Mouse (Mus musculus) intestine, postnatal 0 days (tissue): ENCODE measurements around the gene R3hdm2. TPM values are rescaled to one million over a fixed set of nuclear protein-coding genes. Genes with fewer than 3 reads are reported as not detected.

ENCODE experiments used
- ATAC-seq: fragments of 200-750 bp; cut with Nextera tagmentation; 2 replicates; pipeline ENCODE4 v1.8.0; 2017; ENCODE audit warnings: mild to moderate bottlenecking, moderate TSS enrichment, moderate library complexity
- H3K27ac ChIP-seq: fragments of 300-500 bp; sonication (generic); 2 replicates; pipeline ENCODE4 v1.5.1; 2014; ENCODE audit warnings: mild to moderate bottlenecking, low read depth, low read length, moderate library complexity
- H3K27me3 ChIP-seq: fragments of 300-500 bp; sonication (generic); replicated peaks from 2 replicates; pipeline ENCODE4 v1.6.1; 2014; ENCODE audit warnings: low read length, mixed read lengths; ENCODE audit not compliant: control insufficient read depth, insufficient read depth
- H3K36me3 ChIP-seq: fragments of 300-500 bp; sonication (generic); 2 replicates; pipeline ENCODE4 v1.6.1; 2014; ENCODE audit warnings: mild to moderate bottlenecking, moderate library complexity; ENCODE audit not compliant: control insufficient read depth, insufficient read depth
- H3K4me1 ChIP-seq: fragments of 300-500 bp; sonication (generic); replicated peaks from 2 replicates; pipeline ENCODE4 v1.6.1; 2014; ENCODE audit warnings: antibody characterized with exemption, low read length, mixed read lengths; ENCODE audit not compliant: control insufficient read depth, insufficient read depth
- H3K4me2 ChIP-seq: fragments of 300-500 bp; sonication (generic); replicated peaks from 2 replicates; pipeline ENCODE4 v1.6.1; 2014; ENCODE audit warnings: low read depth, mild to moderate bottlenecking, moderate library complexity
- H3K4me3 ChIP-seq: fragments of 300-500 bp; sonication (generic); 2 replicates; pipeline ENCODE4 v1.5.1; 2014; ENCODE audit warnings: low read depth, low read length
- H3K9ac ChIP-seq: fragments of 300-500 bp; sonication (generic); 2 replicates; pipeline ENCODE4 v1.6.1; 2014; ENCODE audit warnings: mild to moderate bottlenecking, low read depth, low read length
- H3K9me3 ChIP-seq: fragments of 300-500 bp; sonication (generic); 2 replicates; pipeline ENCODE4 v1.6.1; 2016; ENCODE audit warnings: mixed run types; ENCODE audit not compliant: control insufficient read depth
- CTCF ChIP-seq: sonication (generic); IDR thresholded peaks from 2 replicates; pipeline ENCODE4 v1.5.1; 2016; ENCODE audit warnings: low read depth, mild to moderate bottlenecking, control low read depth, antibody characterized with exemption, moderate library complexity
- WGBS: fragments of 180-500 bp; shearing (Covaris S2); extraction: QIAGEN DNeasy Blood & Tissue Kit; methylation state at CpG from one replicate; pipeline ENCODE4 v1.1.7; 2014; 5-methylcytosine and 5-hydroxymethylcytosine counted together
- polyA plus RNA-seq: library from polyadenylated mRNA; unstranded; fragments of >200 nt; fragmentation: Nextera tagmentation; extraction: Ambion mirVana; gene quantifications from 2 replicates; pipeline ENCODE4 v1.2.1, GENCODE M21; 2015

R3hdm2 gene
- polyA plus RNA-seq, 1 experiment from 2014 or later, result 19.4 TPM

DNA sequence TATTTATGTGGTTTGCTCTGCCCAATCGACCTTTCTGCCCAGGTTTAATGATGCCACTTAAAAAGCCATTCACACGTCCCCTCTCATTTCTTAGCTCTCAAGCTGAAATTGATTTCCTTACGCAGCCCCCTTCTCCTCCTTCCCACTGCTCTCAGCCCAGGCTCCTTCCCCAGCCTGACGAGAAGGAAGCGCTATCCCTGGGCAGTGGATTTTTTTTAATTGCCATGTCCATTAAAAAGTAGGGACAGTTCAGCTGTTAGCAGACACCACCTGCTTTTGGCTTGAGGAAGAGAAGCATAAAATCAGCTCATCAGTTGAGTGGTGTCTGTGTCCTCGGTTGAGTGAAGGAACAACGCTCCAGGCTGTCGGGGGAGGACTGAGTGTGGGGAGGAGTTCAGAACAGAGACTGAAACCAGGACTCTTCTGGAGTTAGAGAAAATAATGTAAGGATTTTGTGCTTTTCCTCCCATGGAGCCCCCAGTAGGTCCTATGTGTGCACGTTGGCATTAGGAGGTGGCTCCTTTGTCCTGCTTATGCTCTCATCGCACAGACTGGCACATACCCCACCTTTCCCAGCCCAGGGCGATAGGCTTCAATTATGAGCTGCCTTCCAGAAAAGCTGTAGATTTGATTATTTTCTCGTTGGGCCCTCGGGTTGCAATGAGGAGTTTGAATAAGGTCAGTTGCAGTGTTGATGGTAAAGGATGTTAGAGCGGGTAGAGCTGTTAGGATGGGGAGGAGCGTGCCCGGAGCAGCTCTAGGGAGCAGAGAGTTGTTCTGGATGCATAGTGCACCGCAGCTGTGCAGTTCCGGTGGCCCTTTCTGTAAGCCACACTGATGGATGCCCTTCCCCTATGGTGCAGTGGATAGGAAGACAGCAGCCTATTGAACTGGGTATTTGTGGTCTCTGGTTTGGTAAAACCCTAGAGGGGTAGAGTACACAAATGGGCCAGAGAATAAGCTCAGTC is 110.3 kb downstream of the R3hdm2 start:
- Histone ChIP-seq H3K9me3 (no peaks in the 10 kb centered on the region), H3K36me3 (peaks cover 87% of the 10 kb centered on the region), H3K4me3 (no peak overlapping the region), H3K27ac (no peak overlapping the region), H3K4me2 (no peak overlapping the region), H3K9ac (no peak overlapping the region), H3K27me3 (no peaks in the 10 kb centered on the region), H3K4me1 (no peaks in the 10 kb centered on the region)
- ATAC-seq, result no peak
- no peak for TF ChIP-seq CTCF
- 87% methylated on average over 18 of the region's 18 CpGs for WGBS

DNA sequence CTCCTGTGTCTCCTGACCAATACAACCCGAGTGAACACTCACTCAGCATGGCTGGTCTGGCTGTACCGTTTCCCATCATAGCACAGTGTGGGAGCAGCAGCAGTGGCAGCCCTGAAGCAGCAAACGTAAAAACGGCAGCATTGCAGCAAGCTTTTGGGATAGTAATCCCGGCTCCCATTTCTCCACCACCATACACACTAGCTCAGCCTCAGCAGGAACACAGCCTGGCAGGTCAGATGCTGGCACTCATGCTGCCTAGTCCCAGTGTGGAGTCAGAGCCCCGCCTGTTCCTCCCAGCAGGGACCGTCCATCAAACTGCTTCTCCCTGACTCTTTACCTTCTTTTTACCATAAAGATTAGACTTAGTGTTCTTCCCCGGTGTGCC is 111.0 kb downstream of the R3hdm2 start:
- no peaks in the 10 kb centered on the region for H3K27me3 ChIP-seq
- H3K9me3 ChIP-seq, result no peaks in the 10 kb centered on the region
- H3K9ac ChIP-seq, result no peak overlapping the region
- peaks cover 89% of the 10 kb centered on the region for H3K36me3 ChIP-seq
- H3K4me3 ChIP-seq, result no peak overlapping the region
- no peaks in the 10 kb centered on the region for H3K4me1 ChIP-seq
- TF ChIP-seq CTCF, result no peak
- no peak overlapping the region for H3K27ac ChIP-seq
- 80% methylated on average over 8 of the region's 8 CpGs for whole genome bisulfite sequencing
- no peak overlapping the region for H3K4me2 ChIP-seq
- no peak for ATAC-seq

GRCm38 (mm10) chr10:127492118-127492517 is 112.0 kb downstream of the R3hdm2 start:
- Histone ChIP-seq H3K4me3 (no peak overlapping the region), H3K27ac (no peak overlapping the region), H3K4me1 (no peaks in the 10 kb centered on the region), H3K27me3 (no peaks in the 10 kb centered on the region), H3K36me3 (peaks cover 89% of the 10 kb centered on the region), H3K9ac (no peak overlapping the region), H3K4me2 (no peak overlapping the region), H3K9me3 (no peaks in the 10 kb centered on the region)
- ATAC-seq, result no peak
- WGBS, result 88% methylated on average over 3 of the region's 3 CpGs
- no peak for TF ChIP-seq CTCF

- WGBS, result 91% methylated on average over 3 of the region's 3 CpGs
Measured at GRCm38 (mm10) chr10:127496156-127496555, 116.0 kb downstream of the R3hdm2 start.

DNA sequence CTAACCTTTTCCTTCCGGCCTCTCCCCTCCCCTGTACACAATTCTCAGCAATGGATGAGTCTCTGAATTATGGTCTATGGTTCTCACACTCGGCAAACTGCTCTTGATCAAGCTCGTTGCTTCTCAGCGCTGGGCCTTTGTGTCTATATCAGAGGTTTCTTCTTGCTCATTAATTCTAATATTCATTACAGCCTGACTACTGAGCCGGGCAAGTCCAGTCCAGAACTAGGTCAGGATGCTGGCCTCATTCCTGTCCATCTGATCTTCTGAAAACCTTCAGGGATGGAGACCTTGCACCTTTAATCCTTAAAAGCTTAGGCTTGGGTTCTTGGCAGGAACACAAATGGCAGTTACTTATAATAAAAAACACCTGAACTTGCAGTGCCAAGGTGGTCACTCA is 119.4 kb downstream of the R3hdm2 start:
- 90% methylated on average over 5 of the region's 5 CpGs for WGBS
- H3K9me3 ChIP-seq, result no peaks in the 10 kb centered on the region
- H3K36me3 ChIP-seq, result peaks cover 50% of the 10 kb centered on the region
- no peaks in the 10 kb centered on the region for H3K4me1 ChIP-seq
- H3K4me2 ChIP-seq, result no peak overlapping the region
- H3K4me3 ChIP-seq, result no peak overlapping the region
- ATAC-seq, result no peak
- no peaks in the 10 kb centered on the region for H3K27me3 ChIP-seq
- TF ChIP-seq CTCF, result no peak
- no peak overlapping the region for H3K9ac ChIP-seq
- no peak overlapping the region for H3K27ac ChIP-seq

More at GRCm38 (mm10) chr10:127496156-127496555, 116.0 kb downstream of the R3hdm2 start:
- Histone ChIP-seq H3K27me3 (no peaks in the 10 kb centered on the region), H3K27ac (no peak overlapping the region), H3K9ac (no peak overlapping the region), H3K4me3 (no peak overlapping the region), H3K9me3 (no peaks in the 10 kb centered on the region), H3K36me3 (peaks cover 83% of the 10 kb centered on the region), H3K4me1 (no peaks in the 10 kb centered on the region), H3K4me2 (no peak overlapping the region)
- ATAC-seq, result no peak
- TF ChIP-seq CTCF, result no peak

DNA sequence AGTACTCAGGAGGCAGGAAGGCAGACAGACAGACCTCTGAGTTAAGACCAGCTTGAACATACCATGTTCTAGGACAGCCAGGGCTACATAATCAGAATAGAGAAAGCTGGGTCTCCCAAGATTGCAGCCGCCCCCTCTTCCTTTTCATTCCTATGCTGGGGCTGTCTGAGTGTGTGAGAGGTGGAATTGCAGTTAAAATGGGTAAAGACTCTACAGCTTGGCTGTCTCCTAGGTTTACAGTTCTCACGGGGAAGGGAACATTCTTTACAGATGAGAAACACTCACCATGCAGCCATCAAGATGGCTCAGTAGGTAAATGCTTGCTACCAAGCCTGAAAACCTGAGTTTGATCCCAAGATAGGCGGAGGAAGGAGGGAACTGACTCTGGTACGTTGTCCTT is 119.9 kb downstream of the R3hdm2 start:
- Histone ChIP-seq H3K4me1 (no peaks in the 10 kb centered on the region), H3K9ac (no peak overlapping the region), H3K4me2 (no peak overlapping the region), H3K9me3 (no peaks in the 10 kb centered on the region), H3K4me3 (no peak overlapping the region), H3K27me3 (no peaks in the 10 kb centered on the region), H3K27ac (no peak overlapping the region), H3K36me3 (peaks cover 45% of the 10 kb centered on the region)
- no peak for ATAC-seq
- no peak for TF ChIP-seq CTCF
- 76% methylated on average over 4 of the region's 4 CpGs for WGBS
